Mouse (Mus musculus) forelimb bud, embryonic 11.5 days (tissue): ENCODE measurements at regions not wholly inside any gene's neighbourhood (a gene's known extent, or its start where the extent isn't known, plus 50 kb on each side); places are given as distances from the start of the nearest gene placed in this dataset.

ENCODE experiments used
- DNase-seq: peaks from one replicate; pipeline ENCODE4 v3.0.0-alpha.2; 2012; ENCODE audit warnings: low read depth, low spot score

DNA sequence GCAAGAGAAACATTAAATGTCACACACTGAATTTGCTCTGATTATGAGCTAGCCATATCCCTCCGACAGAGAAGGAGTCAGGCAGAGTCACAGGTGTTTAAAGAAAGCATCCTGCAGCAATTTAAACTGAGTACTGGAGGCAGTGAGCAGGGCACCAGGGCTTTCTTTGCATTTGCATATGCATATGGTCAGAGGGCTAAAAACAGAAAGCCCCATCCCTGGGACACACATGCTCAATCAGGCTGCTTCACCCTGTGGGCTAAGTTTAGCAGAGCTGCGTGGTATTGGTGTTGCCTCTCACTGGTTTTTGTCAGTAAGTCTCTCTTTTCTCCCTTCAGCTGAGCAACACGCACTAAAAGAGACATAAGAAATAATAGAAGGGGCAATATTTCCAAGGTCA is 289.9 kb upstream of the Rps6ka3 start:
- no peak for DNase-seq

- no peak for DNase-seq
Observed at GRCm38 (mm10) chrX:158921424-158921823, 288.7 kb upstream of the Rps6ka3 start.

GRCm38 (mm10) chrX:158921838-158922450 is 288.2 kb upstream of the Rps6ka3 start:
- peak; percentile 63 for DNase-seq

DNA sequence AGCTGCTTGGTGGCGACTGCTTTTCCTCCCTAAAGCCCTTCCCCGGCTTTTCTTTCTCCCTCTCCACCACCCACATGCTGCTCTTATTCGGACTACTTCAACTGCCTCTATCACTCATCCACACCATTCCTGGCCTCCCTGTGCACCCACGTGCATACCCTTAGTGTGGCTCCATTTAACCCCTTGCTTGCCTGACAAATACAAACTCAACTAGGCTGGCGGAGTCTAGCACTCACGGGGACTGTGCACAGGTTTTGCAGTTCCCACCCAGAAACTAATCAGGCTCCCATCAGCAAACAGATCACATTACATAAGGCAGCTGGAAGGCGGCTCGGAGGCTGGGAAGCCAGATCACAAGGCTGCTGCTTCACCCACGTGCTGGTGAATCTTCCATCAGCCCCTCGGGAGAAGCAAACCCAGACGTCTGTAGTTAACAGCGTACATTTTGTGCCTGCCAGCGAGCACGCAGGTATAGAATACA is 287.0 kb upstream of the Rps6ka3 start:
- DNase-seq, result no peak

DNA sequence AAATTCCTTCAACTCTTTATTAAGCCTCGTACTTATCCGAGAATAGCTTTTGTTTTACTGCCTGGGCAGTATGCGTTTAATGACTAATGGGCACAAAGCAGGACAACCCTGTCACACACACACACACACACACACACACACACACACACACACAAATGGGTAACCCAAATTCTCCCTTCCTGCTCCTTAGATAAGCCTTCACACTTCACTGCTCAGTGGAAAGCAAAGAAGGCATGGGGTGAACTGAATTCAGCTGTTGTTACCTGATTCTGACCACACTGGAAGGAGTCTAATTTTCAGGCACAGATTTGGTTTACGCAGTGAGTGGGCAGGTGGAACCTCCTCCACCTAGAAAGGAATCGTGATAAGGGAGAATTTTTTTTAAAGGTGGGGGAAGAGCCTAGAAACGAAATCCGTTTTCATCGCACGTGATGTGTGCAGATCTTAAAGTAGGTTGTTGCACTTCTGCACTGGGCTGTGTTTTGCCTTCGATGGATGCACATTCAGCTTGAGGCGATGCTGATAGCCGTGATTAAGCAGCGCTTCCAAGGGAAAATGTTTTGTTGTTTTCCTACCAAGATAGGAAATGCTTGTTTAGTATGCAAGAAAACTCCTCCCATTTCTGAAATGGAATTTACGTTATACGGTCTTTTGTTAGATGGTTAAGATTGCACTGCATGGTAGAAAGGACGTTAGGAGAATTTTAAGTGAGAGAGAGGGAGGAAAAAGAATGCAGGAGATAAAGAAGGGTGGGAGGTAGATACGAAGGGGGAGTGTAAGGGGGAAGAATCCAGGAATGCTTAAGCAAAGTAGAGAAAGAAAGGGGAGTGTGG is 286.2 kb upstream of the Rps6ka3 start:
- DNase-seq, result no peak

DNA sequence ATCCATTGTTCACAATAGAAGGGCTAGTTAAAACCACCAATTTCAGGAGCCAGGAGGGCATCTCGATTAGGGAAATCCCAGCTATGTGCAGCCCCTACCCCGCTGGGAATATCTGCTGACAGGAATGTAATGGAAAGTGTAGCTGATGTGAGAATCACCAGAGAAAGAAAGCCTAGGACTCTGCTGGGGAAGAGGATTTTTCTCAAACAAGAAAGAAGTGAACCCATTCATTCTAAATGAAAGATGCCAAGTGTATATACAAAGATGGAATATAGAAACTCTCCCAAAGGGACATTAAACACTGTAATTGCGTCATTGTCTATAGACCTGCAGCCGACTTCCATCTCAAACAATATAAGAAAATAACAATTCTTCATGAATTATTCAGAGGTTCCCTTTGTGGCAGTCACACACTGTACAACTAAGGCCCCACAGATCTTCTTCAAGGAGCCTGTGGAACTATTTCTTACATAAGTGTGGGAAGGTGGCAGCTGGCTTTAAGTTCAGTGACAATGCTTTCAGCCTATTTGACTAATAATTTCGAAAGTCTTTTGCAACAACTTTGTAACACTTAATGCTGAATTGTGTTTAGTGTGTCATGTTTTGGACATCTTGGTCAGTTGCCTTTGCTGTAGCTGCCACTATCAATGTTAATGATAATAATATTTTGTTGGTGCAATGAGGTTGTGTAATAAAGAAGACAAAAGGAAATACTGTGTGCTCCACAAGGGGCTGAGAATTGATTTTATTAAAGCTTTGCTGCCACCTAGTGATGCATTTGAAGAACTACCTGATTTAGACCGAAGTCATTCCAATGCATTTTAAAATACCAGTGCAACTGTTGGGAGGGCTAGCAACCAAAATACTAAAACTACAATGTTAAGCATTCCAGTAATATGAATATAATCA is 285.4 kb upstream of the Rps6ka3 start:
- DNase-seq, result no peak

DNA sequence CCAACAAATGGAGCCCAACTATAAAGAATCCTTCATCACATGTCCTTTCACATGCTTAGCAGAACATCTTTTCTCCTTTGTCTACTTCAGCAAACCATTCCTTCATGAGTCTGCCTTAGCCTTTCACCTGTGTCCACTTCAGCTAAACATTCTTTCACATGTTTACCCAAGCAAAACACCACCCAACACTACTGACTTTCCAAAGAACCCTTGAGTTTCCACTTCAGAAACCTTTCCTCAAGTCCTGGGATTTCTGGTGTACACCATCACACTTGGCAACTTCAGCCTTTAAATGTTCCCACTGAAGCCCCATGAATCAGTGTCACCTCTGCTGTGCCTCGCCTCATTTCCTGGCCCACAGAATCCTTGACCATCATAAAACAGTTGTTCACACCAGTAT is 278.2 kb upstream of the Rps6ka3 start:
- no peak for DNase-seq

DNA sequence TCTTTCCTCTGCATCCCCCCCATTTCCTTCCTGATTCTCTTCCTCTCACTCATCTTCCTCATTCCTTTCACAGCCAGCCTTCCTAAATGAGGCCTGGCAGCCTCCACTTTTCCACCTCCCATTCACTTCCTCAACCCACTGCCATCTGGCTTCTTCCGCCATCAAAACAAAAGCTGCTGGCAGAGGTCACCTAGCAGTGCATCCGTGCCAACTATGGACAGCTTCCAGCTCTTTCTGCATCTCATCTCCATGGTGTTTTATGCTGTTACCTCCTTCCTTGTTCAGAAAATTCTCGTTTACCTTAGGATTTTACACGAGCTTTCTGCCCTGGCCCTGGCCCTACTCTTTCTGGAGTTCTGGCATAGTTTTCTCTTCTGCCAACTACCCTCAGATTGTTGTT is 262.9 kb upstream of the Rps6ka3 start:
- no peak for DNase-seq

DNA sequence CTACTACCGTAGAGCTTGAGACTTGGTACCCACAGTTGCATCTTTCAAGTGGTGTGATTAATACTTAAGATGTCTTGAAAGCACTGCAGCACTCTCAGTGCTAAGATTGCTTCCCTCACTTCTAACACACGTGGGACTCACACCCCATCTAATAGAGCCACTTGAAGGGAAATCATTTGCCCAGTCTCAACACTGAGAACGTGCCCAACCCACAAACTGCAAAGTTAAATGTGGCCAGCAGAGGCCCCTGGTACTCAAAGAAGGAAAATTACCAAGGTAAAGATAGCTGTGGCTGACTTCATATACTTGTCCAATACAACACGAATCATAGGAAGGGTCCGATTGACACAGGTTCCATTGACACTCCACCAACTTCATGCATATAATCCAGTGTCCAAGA is 238.4 kb upstream of the Rps6ka3 start:
- no peak for DNase-seq

- no peak for DNase-seq
Observed at GRCm38 (mm10) chrX:158976648-158977047, 233.5 kb upstream of the Rps6ka3 start.

- no peak for DNase-seq
Observed at GRCm38 (mm10) chrX:158984721-158985120, 225.4 kb upstream of the Rps6ka3 start.

- DNase-seq, result no peak
Observed at GRCm38 (mm10) chrX:158987676-158988075, 222.4 kb upstream of the Rps6ka3 start.

GRCm38 (mm10) chrX:159018955-159019354 is 191.2 kb upstream of the Rps6ka3 start:
- DNase-seq, result no peak

DNA sequence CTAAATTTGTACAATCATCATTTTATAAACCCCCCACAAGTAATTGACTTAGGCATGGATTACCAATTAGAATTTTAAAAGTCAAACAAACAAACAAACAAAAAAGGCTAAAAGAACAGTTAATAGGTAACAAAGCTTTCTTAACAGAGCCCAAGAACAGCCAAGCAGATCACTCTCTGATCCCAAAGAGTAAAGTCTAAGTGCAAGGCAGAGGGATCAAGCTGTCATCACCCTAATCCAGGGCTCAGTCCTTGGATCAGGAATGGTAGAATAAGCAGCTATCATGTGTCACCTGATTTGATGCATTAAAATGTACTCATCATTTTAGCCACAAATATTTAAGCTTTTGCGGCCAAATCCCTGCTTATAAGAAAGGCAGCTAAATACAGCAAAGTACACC is 183.8 kb upstream of the Rps6ka3 start:
- DNase-seq, result no peak

DNA sequence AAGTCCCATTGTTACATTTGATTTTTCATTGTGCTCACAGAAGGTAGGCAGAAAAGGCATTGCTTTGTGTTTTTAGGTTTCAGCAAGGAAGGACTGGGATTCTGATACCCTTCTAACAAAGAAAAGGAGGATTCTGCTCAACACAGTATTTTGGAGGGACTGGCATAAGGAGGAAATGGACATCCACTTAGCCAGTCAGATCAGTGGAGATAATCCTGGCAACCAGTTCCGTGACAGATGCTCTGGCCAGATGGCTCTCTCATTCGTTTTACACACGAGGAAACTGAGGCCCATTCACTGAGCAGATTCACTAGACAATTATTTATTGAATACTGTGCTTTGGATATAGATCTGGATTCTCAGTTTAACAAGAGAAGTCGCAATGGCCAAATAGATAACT is 178.2 kb upstream of the Rps6ka3 start:
- DNase-seq, result no peak

- peak; percentile 28 for DNase-seq
Observed at GRCm38 (mm10) chrX:159043432-159043831, 166.7 kb upstream of the Rps6ka3 start.

DNA sequence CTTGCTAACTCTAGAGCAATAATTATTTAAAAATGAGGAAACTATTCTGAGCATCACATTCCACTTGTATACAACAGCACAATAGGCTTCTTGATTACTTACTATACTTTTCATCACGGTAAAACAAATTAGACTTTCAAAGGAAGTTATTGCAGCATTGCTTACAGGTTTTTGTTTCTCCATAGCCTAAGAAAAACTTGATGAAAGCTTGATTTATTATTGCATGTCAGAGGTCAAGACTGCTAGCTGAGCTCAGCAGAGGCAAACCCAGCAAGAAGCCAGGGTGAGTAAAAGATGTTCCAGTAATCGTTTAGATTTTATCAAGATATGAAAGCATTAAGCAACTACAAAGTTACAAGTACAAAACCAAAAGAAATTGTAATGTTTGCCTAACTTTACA is 162.2 kb upstream of the Rps6ka3 start:
- DNase-seq, result peak; percentile 60

- no peak for DNase-seq
Observed at GRCm38 (mm10) chrX:159055689-159056461, 154.2 kb upstream of the Rps6ka3 start.

DNA sequence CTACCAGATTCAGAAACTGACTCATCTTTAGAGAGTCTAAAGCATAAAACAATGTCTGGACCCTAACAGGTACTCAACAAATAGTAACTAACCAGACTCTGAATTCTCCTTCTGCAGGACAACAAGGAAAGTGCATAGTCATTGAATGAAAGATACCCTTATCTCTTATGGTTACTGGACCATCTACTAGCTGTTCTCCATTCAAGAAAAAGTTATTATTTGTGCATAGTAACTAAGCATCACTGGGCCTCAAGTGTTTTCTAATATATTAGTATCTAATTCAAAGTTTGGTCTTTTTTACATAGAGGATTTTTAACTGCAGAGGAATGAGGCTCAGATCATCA is 153.7 kb upstream of the Rps6ka3 start:
- no peak for DNase-seq

- DNase-seq, result no peak
Observed at GRCm38 (mm10) chrX:159058931-159059330, 151.2 kb upstream of the Rps6ka3 start.

GRCm38 (mm10) chrX:159061322-159061721 is 148.8 kb upstream of the Rps6ka3 start:
- DNase-seq, result no peak
